Mouse (Mus musculus) hindbrain, embryonic 14.5 days (tissue): ENCODE results near the gene Kremen1. TPM values are rescaled to one million over a fixed set of nuclear protein-coding genes. Genes with fewer than 3 reads are reported as not detected.
A peak's percentile ranks its signal among the peaks of the same experiment; 100 is the strongest.

Experiments used
- ATAC-seq: fragments of 200-750 bp; cut with Nextera tagmentation; 2 replicates; pipeline ENCODE4 v1.8.0; 2017; ENCODE audit warnings: moderate number of reproducible peaks, mild to moderate bottlenecking, moderate TSS enrichment, moderate library complexity; ENCODE audit not compliant: low FRiP score
- DNase-seq: peaks from one replicate; pipeline ENCODE4 v3.0.0-alpha.2; 2015; ENCODE audit warnings: low spot score
- H3K27ac ChIP-seq: fragments of 300-500 bp; sonication (generic); 2 replicates; pipeline ENCODE4 v1.5.1; 2014; ENCODE audit warnings: mild to moderate bottlenecking, moderate library complexity
- H3K27me3 ChIP-seq: fragments of 300-500 bp; sonication (generic); 2 replicates; pipeline ENCODE4 v1.6.1; 2014; ENCODE audit warnings: mild to moderate bottlenecking, low read length, mixed read lengths; ENCODE audit not compliant: control insufficient read depth, insufficient read depth
- H3K36me3 ChIP-seq: fragments of 300-500 bp; sonication (generic); replicated peaks from 2 replicates; pipeline ENCODE4 v1.6.1; 2014; ENCODE audit not compliant: control insufficient read depth, insufficient read depth
- H3K4me1 ChIP-seq: fragments of 300-500 bp; sonication (generic); replicated peaks from 2 replicates; pipeline ENCODE4 v1.6.1; 2014; ENCODE audit warnings: antibody characterized with exemption, low read length, mixed read lengths; ENCODE audit not compliant: control insufficient read depth, insufficient read depth
- H3K4me2 ChIP-seq: fragments of 300-500 bp; sonication (generic); replicated peaks from 2 replicates; pipeline ENCODE4 v1.6.1; 2014; ENCODE audit warnings: mild to moderate bottlenecking, moderate library complexity
- H3K4me3 ChIP-seq: fragments of 300-500 bp; sonication (generic); replicated peaks from 2 replicates; pipeline ENCODE4 v1.5.1; 2014; ENCODE audit warnings: mild to moderate bottlenecking, low read length
- H3K9ac ChIP-seq: fragments of 300-500 bp; sonication (generic); 2 replicates; pipeline ENCODE4 v1.6.1; 2014
- H3K9me3 ChIP-seq: fragments of 300-500 bp; sonication (generic); 2 replicates; pipeline ENCODE4 v1.6.1; 2016; ENCODE audit warnings: low read length; ENCODE audit not compliant: control insufficient read depth
- WGBS: fragments of 180-500 bp; shearing (Covaris S2); extraction: QIAGEN DNeasy Blood & Tissue Kit; methylation state at CpG from one replicate; pipeline ENCODE4 v1.1.7; 2014; 5-methylcytosine and 5-hydroxymethylcytosine counted together
- polyA plus RNA-seq: library from polyadenylated mRNA; unstranded; fragments of >200 nt; fragmentation: Nextera tagmentation; extraction: Ambion mirVana; gene quantifications from 2 replicates; pipeline ENCODE4 v1.2.1, GENCODE M21; 2014

Kremen1 gene
- polyA plus RNA-seq, 1 experiment from 2014 or later, result 5.7 TPM

- DNase-seq (peak; percentile 27), ATAC-seq (0 out of 2 replicates have a peak, but pooled peaks have one; percentile 31)
- H3K27me3 ChIP-seq, result no peaks in the 10 kb centered on the region
- no peaks in the 10 kb centered on the region for H3K36me3 ChIP-seq
- 29% methylated on average over 9 of the region's 9 CpGs for WGBS
- no peak overlapping the region for H3K4me3 ChIP-seq
- no peaks in the 10 kb centered on the region for H3K9me3 ChIP-seq
- peaks cover 15% of the 10 kb centered on the region for H3K4me1 ChIP-seq
- no peak overlapping the region for H3K4me2 ChIP-seq
- no peak overlapping the region; the same call in 1 of the 2 replicates for H3K27ac ChIP-seq
- H3K9ac ChIP-seq, result no peak overlapping the region
These were observed 5.8 kb downstream of the Kremen1 start for GRCm38 (mm10) chr11:5255509-5256014.

GRCm38 (mm10) chr11:5254016-5254415 is 7.3 kb downstream of the Kremen1 start:
- H3K36me3 ChIP-seq, result no peaks in the 10 kb centered on the region
- H3K4me1 ChIP-seq, result peaks cover 12% of the 10 kb centered on the region; the same call in 1 of the 2 replicates
- no peak overlapping the region for H3K4me2 ChIP-seq
- no peaks in the 10 kb centered on the region for H3K27me3 ChIP-seq
- no peak overlapping the region for H3K9ac ChIP-seq
- no peak overlapping the region for H3K27ac ChIP-seq
- ATAC-seq (no peak), DNase-seq (no peak)
- 78% methylated on average over 2 of the region's 2 CpGs for WGBS
- no peak overlapping the region for H3K4me3 ChIP-seq
- no peaks in the 10 kb centered on the region for H3K9me3 ChIP-seq

- no peak overlapping the region for H3K27ac ChIP-seq
- no peaks in the 10 kb centered on the region for H3K27me3 ChIP-seq
- 68% methylated on average over 3 of the region's 3 CpGs for WGBS
- H3K36me3 ChIP-seq, result no peaks in the 10 kb centered on the region
- H3K4me1 ChIP-seq, result peaks cover 12% of the 10 kb centered on the region; the same call in 1 of the 2 replicates
- H3K9me3 ChIP-seq, result no peaks in the 10 kb centered on the region
- DNase-seq (no peak), ATAC-seq (no peak)
- H3K9ac ChIP-seq, result no peak overlapping the region
- no peak overlapping the region for H3K4me3 ChIP-seq
- H3K4me2 ChIP-seq, result no peak overlapping the region
These were observed 7.8 kb downstream of the Kremen1 start for GRCm38 (mm10) chr11:5253528-5253927.

- Histone ChIP-seq H3K27ac (no peak overlapping the region), H3K4me3 (no peak overlapping the region), H3K4me1 (peaks cover 12% of the 10 kb centered on the region; the same call in 1 of the 2 replicates), H3K36me3 (no peaks in the 10 kb centered on the region), H3K4me2 (no peak overlapping the region), H3K27me3 (no peaks in the 10 kb centered on the region), H3K9me3 (no peaks in the 10 kb centered on the region), H3K9ac (no peak overlapping the region)
- 80% methylated on average over 8 of the region's 8 CpGs for WGBS
- ATAC-seq, result no peak
- DNase-seq, result no peak
These were observed 8.6 kb downstream of the Kremen1 start for GRCm38 (mm10) chr11:5252727-5253126.

GRCm38 (mm10) chr11:5251112-5251511 is 10.2 kb downstream of the Kremen1 start:
- Histone ChIP-seq H3K9me3 (no peaks in the 10 kb centered on the region), H3K4me3 (no peak overlapping the region), H3K36me3 (no peaks in the 10 kb centered on the region), H3K4me1 (0 out of 2 replicates have a peak, but pooled peaks cover 3% of the 10 kb centered on the region), H3K4me2 (no peak overlapping the region), H3K27ac (no peak overlapping the region), H3K27me3 (no peaks in the 10 kb centered on the region), H3K9ac (no peak overlapping the region)
- ATAC-seq, result no peak
- DNase-seq, result no peak
- WGBS, result 68% methylated on average over 6 of the region's 6 CpGs

- no peak overlapping the region for H3K9ac ChIP-seq
- 10% methylated on average over 2 of the region's 2 CpGs for WGBS
- ATAC-seq, result no peak
These were observed 13.2 kb downstream of the Kremen1 start for GRCm38 (mm10) chr11:5248200-5248599.

GRCm38 (mm10) chr11:5245431-5245830 is 15.9 kb downstream of the Kremen1 start:
- H3K4me2 ChIP-seq, result no peak overlapping the region
- no peak overlapping the region for H3K4me3 ChIP-seq
- H3K27me3 ChIP-seq, result no peaks in the 10 kb centered on the region
- no peaks in the 10 kb centered on the region for H3K36me3 ChIP-seq
- WGBS, result 87% methylated on average over 7 of the region's 7 CpGs
- no peaks in the 10 kb centered on the region for H3K4me1 ChIP-seq
- no peaks in the 10 kb centered on the region for H3K9me3 ChIP-seq
- no peak for ATAC-seq
- H3K27ac ChIP-seq, result no peak overlapping the region
- H3K9ac ChIP-seq, result no peak overlapping the region
- no peak for DNase-seq

More at GRCm38 (mm10) chr11:5248200-5248599, 13.2 kb downstream of the Kremen1 start:
- Histone ChIP-seq H3K27ac (no peak overlapping the region), H3K4me3 (no peak overlapping the region), H3K9me3 (no peaks in the 10 kb centered on the region), H3K27me3 (no peaks in the 10 kb centered on the region), H3K36me3 (no peaks in the 10 kb centered on the region), H3K4me1 (no peaks in the 10 kb centered on the region), H3K4me2 (no peak overlapping the region)
- DNase-seq, result no peak

GRCm38 (mm10) chr11:5244749-5245130 is 16.6 kb downstream of the Kremen1 start:
- no peaks in the 10 kb centered on the region for H3K27me3 ChIP-seq
- H3K27ac ChIP-seq, result peak overlapping the region; percentile 32; the same call in 1 of the 2 replicates
- H3K4me3 ChIP-seq, result no peak overlapping the region
- H3K4me2 ChIP-seq, result no peak overlapping the region
- no peak for ATAC-seq
- whole genome bisulfite sequencing, result 69% methylated on average over 8 of the region's 8 CpGs
- peaks cover 3% of the 10 kb centered on the region for H3K4me1 ChIP-seq
- H3K9ac ChIP-seq, result no peak overlapping the region
- no peak for DNase-seq
- H3K36me3 ChIP-seq, result no peaks in the 10 kb centered on the region
- no peaks in the 10 kb centered on the region for H3K9me3 ChIP-seq

GRCm38 (mm10) chr11:5243812-5244748 is 17.3 kb downstream of the Kremen1 start:
- WGBS, result 75% methylated on average over 24 of the region's 24 CpGs
- no peak for ATAC-seq
- Histone ChIP-seq H3K27me3 (no peaks in the 10 kb centered on the region), H3K27ac (no peak overlapping the region), H3K36me3 (no peaks in the 10 kb centered on the region), H3K4me2 (peak overlapping the region; percentile 22; the same call in 1 of the 2 replicates), H3K9me3 (no peaks in the 10 kb centered on the region), H3K4me1 (peaks cover 5% of the 10 kb centered on the region), H3K9ac (no peak overlapping the region), H3K4me3 (no peak overlapping the region)
- DNase-seq, result no peak
